Mouse (Mus musculus): ENCODE data around the gene Topaz1. TPM values are rescaled to one million over a fixed set of nuclear protein-coding genes. Genes with fewer than 3 reads are reported as not detected.
A peak's percentile ranks its signal among the peaks of the same experiment; 100 is the strongest.

Gene Topaz1
- polyA plus RNA-seq, 1 experiment from 2014 or later: not detected

GRCm38 (mm10) chr9:122732126-122732810 is 14.9 kb upstream of the Topaz1 start:
- ATAC-seq (ENCODE audit: low FRiP score, low TSS enrichment) (no peak), DNase-seq (no peak)
- Histone ChIP-seq H3K36me3 (ENCODE audit: control insufficient read depth, insufficient read depth, low read length) (no peaks in the 10 kb centered on the region), H3K4me1 (ENCODE audit: control insufficient read depth, insufficient read depth, low read length) (no peaks in the 10 kb centered on the region), H3K4me3 (replicated peaks; ENCODE audit: low read depth, low read length) (no peak overlapping the region), H3K27me3 (ENCODE audit: control insufficient read depth, insufficient read depth, low read length) (0 out of 2 replicates have a peak, but pooled peaks cover 7% of the 10 kb centered on the region), H3K27ac (replicated peaks; ENCODE audit: low read depth, low read length) (no peak overlapping the region), H3K9me3 (ENCODE audit: control insufficient read depth, low read length) (no peaks in the 10 kb centered on the region), H3K4me2 (ENCODE audit: low read length) (no peak overlapping the region), H3K9ac (replicated peaks; ENCODE audit: low read length) (no peak overlapping the region)
- 77% methylated on average over 8 of the region's 8 CpGs for WGBS

- no peak for DNase-seq
- no peaks in the 10 kb centered on the region for H3K36me3 ChIP-seq (ENCODE audit: control insufficient read depth, insufficient read depth, low read length)
- ATAC-seq (ENCODE audit: low FRiP score, low TSS enrichment): no peak
- no peak overlapping the region for H3K27ac ChIP-seq (replicated peaks; ENCODE audit: low read depth, low read length)
- H3K4me2 ChIP-seq (ENCODE audit: low read length): peak overlapping the region; percentile 12; the same call in 1 of the 2 replicates
- 0 out of 2 replicates have a peak, but pooled peaks cover 7% of the 10 kb centered on the region for H3K27me3 ChIP-seq (ENCODE audit: control insufficient read depth, insufficient read depth, low read length)
- 41% methylated on average over 12 of the region's 12 CpGs for WGBS
- no peaks in the 10 kb centered on the region for H3K9me3 ChIP-seq (ENCODE audit: control insufficient read depth, low read length)
- no peaks in the 10 kb centered on the region for H3K4me1 ChIP-seq (ENCODE audit: control insufficient read depth, insufficient read depth, low read length)
- no peak overlapping the region for H3K4me3 ChIP-seq (replicated peaks; ENCODE audit: low read depth, low read length)
- H3K9ac ChIP-seq (replicated peaks; ENCODE audit: low read length): no peak overlapping the region
Observed at GRCm38 (mm10) chr9:122733222-122733621, 13.9 kb upstream of the Topaz1 start.

- H3K36me3 ChIP-seq (ENCODE audit: control insufficient read depth, insufficient read depth, low read length): no peaks in the 10 kb centered on the region
- DNase-seq (no peak), ATAC-seq (ENCODE audit: low FRiP score, low TSS enrichment) (no peak)
- H3K9ac ChIP-seq (replicated peaks; ENCODE audit: low read length): no peak overlapping the region
- WGBS: 76% methylated on average over 7 of the region's 7 CpGs
- H3K27me3 ChIP-seq (ENCODE audit: control insufficient read depth, insufficient read depth, low read length): 0 out of 2 replicates have a peak, but pooled peaks cover 6% of the 10 kb centered on the region
- no peak overlapping the region for H3K4me2 ChIP-seq (ENCODE audit: low read length)
- H3K27ac ChIP-seq (replicated peaks; ENCODE audit: low read depth, low read length): no peak overlapping the region
- H3K4me3 ChIP-seq (replicated peaks; ENCODE audit: low read depth, low read length): no peak overlapping the region
- H3K9me3 ChIP-seq (ENCODE audit: control insufficient read depth, low read length): no peaks in the 10 kb centered on the region
- H3K4me1 ChIP-seq (ENCODE audit: control insufficient read depth, insufficient read depth, low read length): no peaks in the 10 kb centered on the region
Observed at GRCm38 (mm10) chr9:122734934-122735333, 12.2 kb upstream of the Topaz1 start.

- WGBS: 66% methylated on average over 2 of the region's 2 CpGs
- H3K4me2 ChIP-seq (ENCODE audit: low read length): no peak overlapping the region
- DNase-seq: no peak
- 0 out of 2 replicates have a peak, but pooled peaks cover 3% of the 10 kb centered on the region for H3K27me3 ChIP-seq (ENCODE audit: control insufficient read depth, insufficient read depth, low read length)
- no peaks in the 10 kb centered on the region for H3K9me3 ChIP-seq (ENCODE audit: control insufficient read depth, low read length)
- no peak overlapping the region for H3K9ac ChIP-seq (replicated peaks; ENCODE audit: low read length)
- no peak for ATAC-seq (ENCODE audit: low FRiP score, low TSS enrichment)
- no peaks in the 10 kb centered on the region for H3K4me1 ChIP-seq (ENCODE audit: control insufficient read depth, insufficient read depth, low read length)
- H3K4me3 ChIP-seq (replicated peaks; ENCODE audit: low read depth, low read length): no peak overlapping the region
- H3K36me3 ChIP-seq (ENCODE audit: control insufficient read depth, insufficient read depth, low read length): no peaks in the 10 kb centered on the region
- no peak overlapping the region for H3K27ac ChIP-seq (replicated peaks; ENCODE audit: low read depth, low read length)
Observed at GRCm38 (mm10) chr9:122736001-122736400, 11.1 kb upstream of the Topaz1 start.

- DNase-seq (peak; percentile 87), ATAC-seq (ENCODE audit: low FRiP score, low TSS enrichment) (no peak)
- no peak overlapping the region for H3K27ac ChIP-seq (replicated peaks; ENCODE audit: low read depth, low read length)
- H3K4me1 ChIP-seq (ENCODE audit: control insufficient read depth, insufficient read depth, low read length): no peaks in the 10 kb centered on the region
- no peak overlapping the region for H3K9ac ChIP-seq (replicated peaks; ENCODE audit: low read length)
- no peak overlapping the region for H3K4me2 ChIP-seq (ENCODE audit: low read length)
- H3K27me3 ChIP-seq (ENCODE audit: control insufficient read depth, insufficient read depth, low read length): 0 out of 2 replicates have a peak, but pooled peaks cover 3% of the 10 kb centered on the region
- H3K4me3 ChIP-seq (replicated peaks; ENCODE audit: low read depth, low read length): no peak overlapping the region
- H3K9me3 ChIP-seq (ENCODE audit: control insufficient read depth, low read length): no peaks in the 10 kb centered on the region
- whole genome bisulfite sequencing: 22% methylated on average over 4 of the region's 4 CpGs
- no peaks in the 10 kb centered on the region for H3K36me3 ChIP-seq (ENCODE audit: control insufficient read depth, insufficient read depth, low read length)
Observed at GRCm38 (mm10) chr9:122736742-122737141, 10.4 kb upstream of the Topaz1 start.

GRCm38 (mm10) chr9:122745879-122746278 is 1.3 kb upstream of the Topaz1 start:
- Histone ChIP-seq H3K36me3 (ENCODE audit: control insufficient read depth, insufficient read depth, low read length) (no peaks in the 10 kb centered on the region), H3K27me3 (ENCODE audit: control insufficient read depth, insufficient read depth, low read length) (no peaks in the 10 kb centered on the region), H3K27ac (replicated peaks; ENCODE audit: low read depth, low read length) (no peak overlapping the region), H3K4me3 (replicated peaks; ENCODE audit: low read depth, low read length) (no peak overlapping the region), H3K9me3 (ENCODE audit: control insufficient read depth, low read length) (no peaks in the 10 kb centered on the region), H3K4me2 (ENCODE audit: low read length) (no peak overlapping the region), H3K4me1 (ENCODE audit: control insufficient read depth, insufficient read depth, low read length) (no peaks in the 10 kb centered on the region), H3K9ac (replicated peaks; ENCODE audit: low read length) (no peak overlapping the region)
- DNase-seq (no peak), ATAC-seq (ENCODE audit: low FRiP score, low TSS enrichment) (no peak)
- 83% methylated on average over 1 of the region's 1 CpGs for WGBS

GRCm38 (mm10) chr9:122757614-122758013 is 10.5 kb downstream of the Topaz1 start:
- Histone ChIP-seq H3K4me2 (ENCODE audit: low read length) (no peak overlapping the region), H3K4me3 (replicated peaks; ENCODE audit: low read depth, low read length) (no peak overlapping the region), H3K4me1 (ENCODE audit: control insufficient read depth, insufficient read depth, low read length) (no peaks in the 10 kb centered on the region), H3K27ac (replicated peaks; ENCODE audit: low read depth, low read length) (no peak overlapping the region), H3K9me3 (ENCODE audit: control insufficient read depth, low read length) (no peaks in the 10 kb centered on the region), H3K27me3 (ENCODE audit: control insufficient read depth, insufficient read depth, low read length) (no peaks in the 10 kb centered on the region), H3K36me3 (ENCODE audit: control insufficient read depth, insufficient read depth, low read length) (no peaks in the 10 kb centered on the region), H3K9ac (replicated peaks; ENCODE audit: low read length) (no peak overlapping the region)
- DNase-seq (no peak), ATAC-seq (ENCODE audit: low FRiP score, low TSS enrichment) (no peak)
- WGBS: 59% methylated on average over 2 of the region's 2 CpGs

- H3K4me2 ChIP-seq (ENCODE audit: low read length): no peak overlapping the region
- no peak for DNase-seq
Observed at GRCm38 (mm10) chr9:122760111-122760510, 13.0 kb downstream of the Topaz1 start.

GRCm38 (mm10) chr9:122785231-122785630 is 38.1 kb downstream of the Topaz1 start:
- Histone ChIP-seq H3K9ac (replicated peaks; ENCODE audit: low read length) (no peak overlapping the region), H3K36me3 (ENCODE audit: control insufficient read depth, insufficient read depth, low read length) (no peaks in the 10 kb centered on the region), H3K4me3 (replicated peaks; ENCODE audit: low read depth, low read length) (no peak overlapping the region), H3K4me1 (ENCODE audit: control insufficient read depth, insufficient read depth, low read length) (no peaks in the 10 kb centered on the region), H3K9me3 (ENCODE audit: control insufficient read depth, low read length) (no peaks in the 10 kb centered on the region), H3K4me2 (ENCODE audit: low read length) (no peak overlapping the region), H3K27ac (replicated peaks; ENCODE audit: low read depth, low read length) (no peak overlapping the region), H3K27me3 (ENCODE audit: control insufficient read depth, insufficient read depth, low read length) (no peaks in the 10 kb centered on the region)
- 84% methylated on average over 5 of the region's 5 CpGs for WGBS
- no peak for DNase-seq
- ATAC-seq (ENCODE audit: low FRiP score, low TSS enrichment): no peak

More at GRCm38 (mm10) chr9:122760111-122760510, 13.0 kb downstream of the Topaz1 start:
- Histone ChIP-seq H3K9me3 (ENCODE audit: control insufficient read depth, low read length) (no peaks in the 10 kb centered on the region), H3K4me1 (ENCODE audit: control insufficient read depth, insufficient read depth, low read length) (no peaks in the 10 kb centered on the region), H3K27ac (replicated peaks; ENCODE audit: low read depth, low read length) (no peak overlapping the region), H3K4me3 (replicated peaks; ENCODE audit: low read depth, low read length) (no peak overlapping the region), H3K36me3 (ENCODE audit: control insufficient read depth, insufficient read depth, low read length) (no peaks in the 10 kb centered on the region), H3K9ac (replicated peaks; ENCODE audit: low read length) (no peak overlapping the region), H3K27me3 (ENCODE audit: control insufficient read depth, insufficient read depth, low read length) (no peaks in the 10 kb centered on the region)
- ATAC-seq (ENCODE audit: low FRiP score, low TSS enrichment): no peak
